ENCODE assay signal across 8 mouse cellular contexts in genomic region chr11:87421760-87422201, GRCm38 (mm10). TPM values are rescaled to one million over a fixed set of nuclear protein-coding genes. Genes with fewer than 3 reads are reported as not detected.
DNase-seq lines count a peak whose midpoint lies in the region; ATAC-seq lines count a peak whose summit lies in the region.

No protein-coding gene starts in this region.

- no peaks in the 10 kb centered on the region for H3K9me3 ChIP-seq in lung, embryonic 15.5 days
- no peaks in the 10 kb centered on the region for H3K9me3 ChIP-seq in heart, embryonic 15.5 days (replicated peaks)
- no peaks in the 10 kb centered on the region for H3K9me3 ChIP-seq in limb, embryonic 12.5 days
- no peaks in the 10 kb centered on the region for H3K9me3 ChIP-seq in neural tube, embryonic 13.5 days

- no peak for ATAC-seq in lung, embryonic 15.5 days (ENCODE audit: borderline replicate concordance, extremely low read depth, low FRiP score, low TSS enrichment)
- no peak for ATAC-seq in heart, embryonic 15.5 days (replicated peaks; ENCODE audit: insufficient number of reproducible peaks, insufficient read depth, low FRiP score, low read depth)
- no peak for ATAC-seq in limb, embryonic 12.5 days (ENCODE audit: insufficient number of reproducible peaks, insufficient read depth, low FRiP score, low TSS enrichment, low read depth)
- ATAC-seq in neural tube, embryonic 13.5 days (ENCODE audit: low read depth), result no peak
- ATAC-seq in frontal cortex, adult (ENCODE audit: low TSS enrichment), result no peak
- ATAC-seq in granulocyte monocyte progenitor cell, adult 5-6 weeks (replicated peaks; ENCODE audit: poor library complexity, severe bottlenecking), result no peak

- peak overlapping the region; percentile 93 for H3K27ac ChIP-seq in lung, embryonic 15.5 days
- peak overlapping the region; percentile 83 for H3K27ac ChIP-seq in heart, embryonic 15.5 days
- peak overlapping the region; percentile 84 for H3K27ac ChIP-seq in limb, embryonic 12.5 days
- peak overlapping the region; percentile 74 for H3K27ac ChIP-seq in neural tube, embryonic 13.5 days (replicated peaks)

- no peak for DNase-seq in lung, postnatal 36 days
- peak; percentile 33 to 34 for DNase-seq in cerebellum, postnatal 14 days

- peak overlapping the region; percentile 54 for H3K9ac ChIP-seq in lung, embryonic 15.5 days
- H3K9ac ChIP-seq in heart, embryonic 15.5 days, result peak overlapping the region; percentile 51
- H3K9ac ChIP-seq in limb, embryonic 12.5 days (replicated peaks), result peak overlapping the region; percentile 49
- H3K9ac ChIP-seq in neural tube, embryonic 13.5 days, result peak overlapping the region; percentile 59

- H3K36me3 ChIP-seq in lung, embryonic 15.5 days, result no peaks in the 10 kb centered on the region
- no peaks in the 10 kb centered on the region for H3K36me3 ChIP-seq in heart, embryonic 15.5 days
- H3K36me3 ChIP-seq in limb, embryonic 12.5 days, result no peaks in the 10 kb centered on the region
- H3K36me3 ChIP-seq in neural tube, embryonic 13.5 days, result no peaks in the 10 kb centered on the region

- no peaks in the 10 kb centered on the region for H3K27me3 ChIP-seq in lung, embryonic 15.5 days
- H3K27me3 ChIP-seq in heart, embryonic 15.5 days, result no peaks in the 10 kb centered on the region
- no peaks in the 10 kb centered on the region for H3K27me3 ChIP-seq in limb, embryonic 12.5 days
- no peaks in the 10 kb centered on the region for H3K27me3 ChIP-seq in neural tube, embryonic 13.5 days

- H3K4me3 ChIP-seq in lung, embryonic 15.5 days, result peak overlapping the region; percentile 45
- H3K4me3 ChIP-seq in heart, embryonic 15.5 days, result peak overlapping the region; percentile 50
- peak overlapping the region; percentile 35 for H3K4me3 ChIP-seq in limb, embryonic 12.5 days (replicated peaks)
- H3K4me3 ChIP-seq in neural tube, embryonic 13.5 days, result peak overlapping the region; percentile 32

- peaks cover 13% of the 10 kb centered on the region; the same call in 1 of the 2 replicates for H3K4me1 ChIP-seq in lung, embryonic 15.5 days
- peaks cover 18% of the 10 kb centered on the region for H3K4me1 ChIP-seq in heart, embryonic 15.5 days (replicated peaks)
- H3K4me1 ChIP-seq in limb, embryonic 12.5 days (replicated peaks), result peaks cover 5% of the 10 kb centered on the region; the same call in 1 of the 2 replicates
- peaks cover 22% of the 10 kb centered on the region for H3K4me1 ChIP-seq in neural tube, embryonic 13.5 days (replicated peaks)

- peak overlapping the region; percentile 70 for H3K4me2 ChIP-seq in lung, embryonic 15.5 days
- peak overlapping the region; percentile 73 for H3K4me2 ChIP-seq in heart, embryonic 15.5 days
- peak overlapping the region; percentile 61 for H3K4me2 ChIP-seq in limb, embryonic 12.5 days
- peak overlapping the region; percentile 56 for H3K4me2 ChIP-seq in neural tube, embryonic 13.5 days

- WGBS in lung, embryonic 15.5 days, result 2% methylated on average over 6 of the region's 6 CpGs
- 14% methylated on average over 6 of the region's 6 CpGs for WGBS in heart, embryonic 15.5 days
- WGBS in limb, embryonic 12.5 days, result 27% methylated on average over 6 of the region's 6 CpGs
- WGBS in neural tube, embryonic 13.5 days, result 31% methylated on average over 6 of the region's 6 CpGs

RNA-seq across cellular contexts. Expression of gene Tex14, which starts 16.9 kb away (rescaled TPM):
- polyA plus RNA-seq in lung, embryonic 15.5 days (2015; fragmentation: Nextera tagmentation; extraction: Ambion mirVana), result 0.46 and 0.54 TPM in 2 replicates
- polyA plus RNA-seq in heart, embryonic 15.5 days (2015; fragmentation: Nextera tagmentation; extraction: Ambion mirVana), result 0.24 and 0.27 TPM in 2 replicates
- 0.47 and 0.81 TPM in 2 replicates for polyA plus RNA-seq in limb, embryonic 12.5 days (2016; fragmentation: Nextera tagmentation; extraction: Ambion mirVana)
- 0.32 and 1.4 TPM in 2 replicates for polyA plus RNA-seq in neural tube, embryonic 13.5 days (2015; fragmentation: Nextera tagmentation; extraction: Ambion mirVana)
- total RNA-seq in granulocyte monocyte progenitor cell, adult 5-6 weeks (2014; fragmentation: Nextera tagmentation), result not detected in 2 replicates
- not detected in 2 replicates for total RNA-seq in granulocyte monocyte progenitor cell, adult 5-6 weeks (2017)

RNA-seq across cellular contexts. Expression of gene Rad51c, which starts 17.0 kb away (rescaled TPM):
- polyA plus RNA-seq in lung, embryonic 15.5 days (2015; fragmentation: Nextera tagmentation; extraction: Ambion mirVana), result 9.0 and 11.3 TPM in 2 replicates
- polyA plus RNA-seq in heart, embryonic 15.5 days (2015; fragmentation: Nextera tagmentation; extraction: Ambion mirVana), result 8.5 and 9.5 TPM in 2 replicates
- polyA plus RNA-seq in limb, embryonic 12.5 days (2016; fragmentation: Nextera tagmentation; extraction: Ambion mirVana), result 11.8 and 12.3 TPM in 2 replicates
- polyA plus RNA-seq in neural tube, embryonic 13.5 days (2015; fragmentation: Nextera tagmentation; extraction: Ambion mirVana), result 6.2 and 7.0 TPM in 2 replicates
- 1.8 and 6.5 TPM in 2 replicates for total RNA-seq in granulocyte monocyte progenitor cell, adult 5-6 weeks (2014; fragmentation: Nextera tagmentation)
- 6.3 and 7.8 TPM in 2 replicates for total RNA-seq in granulocyte monocyte progenitor cell, adult 5-6 weeks (2017)
